Mouse (Mus musculus): ENCODE results near the gene Lin7c.
"Not testable (repeated sequence)": the region's sequence is repeated elsewhere in the genome, so short reads cannot be mapped to it uniquely, and the experiment has no call there.

Gene Lin7c

DNA sequence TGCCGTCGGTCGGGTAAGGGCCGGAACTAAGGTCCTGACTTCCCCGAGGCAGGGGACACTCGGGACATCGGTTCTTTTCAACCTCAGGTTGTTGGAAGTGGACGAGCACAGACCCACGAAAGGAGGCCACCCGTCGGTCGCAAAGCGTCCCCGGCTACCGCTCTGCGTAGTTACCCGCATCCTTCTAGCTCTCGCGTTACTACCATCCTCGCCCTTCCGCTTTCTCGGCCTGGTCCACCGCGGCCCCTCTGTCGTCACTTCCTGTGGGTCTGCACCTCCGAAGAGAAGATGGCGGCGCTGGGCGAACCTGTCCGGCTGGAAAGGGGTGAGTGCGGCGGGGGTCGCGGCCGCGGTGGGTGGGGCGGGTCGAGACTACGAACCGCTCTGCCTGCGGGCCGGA lies at the start of gene Lin7c:
Gene Lin7c, plus strand, starts transcription at position 257 of the 400 bp plus-strand sequence.
- peak; percentile 97 for DNase-seq

DNA sequence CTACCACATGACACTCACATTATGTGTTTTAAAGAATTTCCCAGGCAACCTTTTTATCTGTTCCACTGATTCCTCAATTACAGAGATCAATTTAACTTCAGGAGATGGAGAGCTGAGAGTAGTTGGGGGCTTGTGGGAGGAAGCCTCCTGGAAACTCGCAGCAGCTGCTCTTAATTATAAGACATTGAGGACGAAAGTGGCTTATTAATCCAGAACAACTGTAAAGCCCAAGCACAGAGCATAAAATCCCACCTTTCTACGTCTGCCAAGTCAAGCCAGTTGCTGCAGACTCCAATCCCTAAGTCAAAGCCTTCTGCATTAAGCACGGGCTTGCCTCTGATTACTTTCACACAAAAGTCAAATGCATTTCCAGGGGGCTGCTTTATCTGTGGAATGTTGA lies 44.3 kb upstream of the Lin7c start:
- DNase-seq: no peak

DNA sequence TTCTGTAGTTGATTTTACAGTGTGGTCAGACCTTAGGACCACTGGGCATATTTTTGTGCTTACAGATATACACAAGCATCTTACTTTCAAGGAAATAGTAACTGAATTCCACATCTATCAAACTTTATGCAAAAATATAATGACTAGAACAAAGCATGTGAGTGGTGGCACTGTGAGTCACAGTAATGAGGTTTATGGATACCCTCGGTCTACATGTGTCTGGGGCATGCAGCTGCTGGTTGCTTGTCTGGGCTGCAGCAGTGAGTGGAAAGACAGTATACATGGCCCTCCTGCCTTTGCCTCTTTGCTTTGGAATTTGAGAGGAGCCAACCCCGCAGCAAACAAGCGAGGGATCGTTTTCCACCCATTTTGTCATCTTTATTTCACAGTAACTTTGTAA lies 42.3 kb upstream of the Lin7c start:
- DNase-seq: no peak

DNA sequence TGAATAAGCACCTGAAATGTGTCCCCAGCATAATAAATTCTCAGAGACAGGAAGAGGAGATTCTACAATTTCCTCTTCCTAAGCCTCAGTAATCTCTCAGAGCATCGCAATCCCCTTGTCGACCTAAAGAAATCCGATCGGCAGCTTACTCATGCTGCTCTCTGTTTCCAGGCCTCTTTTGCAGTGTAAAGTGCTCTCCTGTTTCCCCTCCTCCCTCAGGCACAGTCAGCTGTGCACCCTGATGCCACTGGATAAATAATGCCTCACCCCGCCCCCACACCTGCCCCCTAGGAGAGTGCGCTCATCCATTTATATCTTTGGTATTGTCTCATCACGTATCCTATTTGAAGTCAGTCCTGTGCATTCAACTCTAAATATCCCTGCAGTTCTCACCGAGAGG lies 41.9 kb upstream of the Lin7c start:
- no peak for DNase-seq

DNA sequence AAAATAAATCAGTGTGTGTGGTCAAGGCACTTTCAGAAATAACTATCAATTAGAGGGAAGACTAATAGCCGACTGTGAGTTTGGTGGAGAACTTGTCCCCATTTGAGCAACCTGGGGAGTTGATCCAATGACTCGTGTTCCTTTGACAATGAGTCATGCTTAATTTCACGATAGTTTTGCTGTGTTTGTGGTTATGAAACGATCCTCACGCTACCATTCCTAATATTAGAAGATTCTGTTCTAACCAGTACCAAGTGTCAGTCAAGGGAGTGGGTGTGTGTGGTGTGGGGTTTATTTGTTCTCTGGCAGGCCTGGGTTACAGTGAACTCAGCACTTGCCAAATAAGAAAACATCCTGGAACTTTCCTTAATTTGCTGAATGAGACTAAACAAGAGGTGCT lies 35.1 kb upstream of the Lin7c start:
- no peak for DNase-seq

DNA sequence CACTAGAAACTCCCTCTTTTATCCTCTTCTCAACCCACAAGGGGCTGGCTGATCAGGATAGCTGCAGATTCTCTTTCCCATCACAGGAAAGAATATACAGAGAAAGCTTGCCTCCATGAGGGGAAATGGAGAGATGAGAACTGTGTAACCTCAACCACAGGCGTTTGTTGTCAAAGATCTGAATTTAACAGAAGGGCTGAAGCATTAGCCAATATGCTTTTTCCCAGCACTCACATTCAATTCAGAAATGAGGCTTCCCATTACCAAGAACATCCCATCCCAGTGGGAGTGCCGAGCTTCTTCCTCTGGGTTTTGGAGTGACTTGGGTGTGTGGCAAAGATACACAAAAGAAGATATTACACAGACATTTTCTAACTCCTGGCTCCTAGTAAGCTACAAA lies 31.0 kb upstream of the Lin7c start:
- DNase-seq: no peak

DNA sequence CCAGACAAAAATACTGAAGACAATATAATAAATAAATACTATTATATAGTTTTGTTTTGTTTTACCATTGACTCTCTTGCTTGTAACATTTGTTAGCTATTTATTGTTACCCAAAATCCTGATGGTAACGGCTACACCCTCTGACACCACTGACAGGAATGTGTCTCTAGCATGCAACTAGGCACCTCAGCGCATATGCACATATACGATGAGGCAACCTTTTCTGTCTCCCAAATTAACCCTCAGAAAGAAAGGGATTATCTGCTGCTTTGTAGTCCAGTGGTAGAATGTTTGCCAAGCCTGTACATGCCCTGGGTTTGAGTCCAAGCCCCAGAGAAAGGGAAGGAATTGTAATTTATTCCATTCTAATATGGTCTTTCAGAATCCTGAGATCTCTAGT lies 29.8 kb upstream of the Lin7c start:
- DNase-seq: no peak

DNA sequence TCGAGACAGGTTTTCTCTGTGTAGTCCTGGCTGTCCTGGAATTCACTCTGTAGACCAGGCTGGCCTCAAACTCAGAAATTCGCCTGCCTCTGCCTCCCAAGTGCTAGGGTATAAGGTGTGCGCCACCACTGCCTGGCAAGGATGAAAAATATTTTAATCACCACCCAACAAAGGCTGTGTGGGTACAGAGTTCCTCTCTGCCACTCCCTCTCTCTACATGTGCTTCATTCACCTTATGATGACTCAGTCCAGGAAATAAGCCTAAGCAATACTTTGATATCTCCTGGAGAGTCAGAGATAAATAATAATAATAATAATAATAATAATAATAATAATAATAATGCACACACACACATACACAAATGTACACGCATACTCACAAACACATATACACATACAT lies 11.2 kb upstream of the Lin7c start:
- DNase-seq: not testable (repeated sequence)

DNA sequence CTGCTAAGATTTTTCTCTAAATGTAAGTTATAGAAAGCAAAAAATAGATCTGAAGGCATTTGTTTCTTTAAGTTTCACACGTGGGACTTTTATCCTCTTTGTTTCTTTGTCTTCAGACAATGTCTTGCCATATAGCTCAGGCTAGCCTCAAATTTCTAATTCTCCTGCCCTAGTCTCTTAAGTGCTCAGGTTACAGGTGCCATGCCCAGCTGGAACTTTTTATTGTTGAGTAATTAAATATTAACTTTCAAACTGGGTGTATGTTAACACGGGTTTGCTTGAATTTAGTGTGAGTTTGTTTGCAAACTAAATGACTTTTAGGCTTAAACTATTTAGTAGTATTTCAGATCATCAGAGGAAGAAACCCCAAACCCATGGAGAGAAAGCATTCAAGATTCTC lies 9.5 kb upstream of the Lin7c start:
- no peak for DNase-seq

DNA sequence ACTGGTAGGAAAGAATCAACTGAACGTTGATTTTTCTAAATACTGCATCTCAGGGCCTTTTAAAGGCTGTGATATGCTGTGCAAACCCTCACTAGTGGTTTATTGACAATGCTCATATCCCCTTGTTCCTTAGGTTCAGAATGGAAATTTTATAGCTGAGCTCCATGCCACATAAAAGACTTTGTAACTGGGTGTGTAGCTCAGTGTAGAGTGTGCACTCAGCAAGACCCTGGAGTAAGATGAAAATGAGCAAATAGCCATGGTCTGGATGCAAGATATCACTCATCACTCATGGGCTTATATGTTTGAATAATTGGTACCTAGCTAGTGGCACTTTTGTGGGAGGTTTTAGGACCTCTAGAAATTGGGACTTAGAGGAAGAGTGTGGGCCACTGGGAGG lies 9.0 kb upstream of the Lin7c start:
- DNase-seq: no peak

DNA sequence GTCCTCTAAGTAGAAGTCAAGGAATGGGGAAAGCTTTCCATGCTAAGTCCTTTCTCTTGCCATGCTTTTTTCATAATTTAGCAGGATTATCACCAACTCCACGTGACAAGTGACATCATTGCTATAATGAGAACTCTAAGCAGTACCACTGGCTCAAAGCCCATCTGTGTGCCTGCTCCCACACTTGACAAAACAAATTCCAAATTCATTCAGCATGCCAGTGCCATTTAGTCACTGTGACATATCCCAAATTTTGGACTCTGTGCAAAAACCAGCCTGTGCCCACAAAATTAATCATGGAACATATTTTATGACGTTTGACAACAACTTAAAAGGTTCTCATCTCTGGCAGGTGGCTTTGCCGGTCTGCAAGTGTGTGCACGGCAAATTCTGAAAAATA lies 6.5 kb upstream of the Lin7c start:
- DNase-seq: no peak

DNA sequence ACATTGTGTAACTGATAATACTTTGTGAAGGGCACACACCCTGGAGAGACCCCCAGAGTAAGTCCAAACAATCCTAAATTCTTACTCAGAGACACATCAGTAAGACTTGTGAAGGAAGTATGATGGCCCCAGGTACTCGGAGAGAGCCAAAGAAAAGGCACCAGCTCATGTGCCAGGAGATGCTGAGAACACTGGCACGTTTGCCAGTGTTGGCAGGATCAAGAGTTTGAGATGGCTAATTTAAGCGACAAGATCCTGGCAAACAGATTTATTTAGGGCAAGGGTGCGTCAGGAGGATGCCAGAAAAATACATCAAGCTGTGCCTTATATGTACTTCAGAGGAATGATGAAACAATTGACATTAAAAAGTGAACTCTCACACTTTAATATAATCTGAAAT lies 6.1 kb upstream of the Lin7c start:
- no peak for DNase-seq

DNA sequence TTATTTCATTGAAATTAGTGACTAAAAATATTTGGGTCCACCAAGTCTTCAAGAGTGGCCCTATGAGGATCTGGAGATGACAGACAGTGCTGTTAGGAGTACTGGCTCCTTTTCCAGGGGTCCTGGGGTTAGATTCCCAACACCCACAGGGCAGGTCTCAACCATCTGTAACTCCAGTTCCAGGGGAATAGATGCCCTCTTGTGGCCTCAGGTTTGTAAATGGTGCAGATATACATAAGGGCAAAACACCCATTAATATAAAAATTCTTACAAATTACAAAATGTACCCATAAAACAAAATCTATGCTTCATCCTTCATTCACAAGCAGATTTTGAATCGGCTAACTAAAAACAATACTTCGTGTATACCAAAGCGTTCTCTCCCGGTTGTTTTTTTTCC lies 585 bp upstream of the Lin7c start:
- no peak for DNase-seq

DNA sequence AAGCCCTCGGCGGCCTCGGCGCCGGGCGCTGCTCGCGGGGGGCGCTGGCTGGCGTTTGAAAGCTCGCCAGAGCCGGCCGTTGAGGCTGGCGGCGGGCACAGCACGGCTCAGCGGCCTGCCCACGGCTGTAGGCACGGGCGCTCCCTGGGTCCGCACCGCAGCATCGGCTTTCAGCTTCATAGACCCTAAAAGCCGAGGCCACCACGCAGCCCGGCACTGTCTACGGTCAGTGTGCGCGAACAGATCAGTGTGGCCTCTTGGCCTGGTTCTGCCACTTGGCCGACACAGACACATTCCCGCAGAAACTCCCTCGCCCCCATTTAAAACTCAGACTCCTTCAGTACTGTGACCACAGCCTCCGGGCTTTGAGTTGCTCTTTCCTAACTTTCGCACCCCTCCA lies 378 bp downstream of the Lin7c start:
- DNase-seq: peak; percentile 43

DNA sequence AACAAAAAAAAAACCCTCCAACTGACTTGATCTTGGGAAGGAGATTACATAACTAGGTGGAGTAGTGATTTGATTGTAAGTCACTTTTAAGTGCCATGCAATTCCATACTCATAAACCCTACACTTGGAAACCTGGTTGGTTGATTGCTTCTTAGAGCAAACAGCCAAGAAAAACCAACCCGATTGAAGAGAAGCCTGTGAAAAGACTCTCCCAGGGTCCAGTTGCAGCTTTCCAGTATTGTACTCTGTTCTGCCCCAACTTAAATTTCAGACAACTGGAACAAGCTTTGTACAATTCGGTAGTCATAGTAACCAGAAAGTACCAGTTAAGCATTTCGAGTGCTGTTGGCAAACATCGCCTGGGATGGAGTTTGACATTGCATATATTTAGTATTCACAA lies 818 bp downstream of the Lin7c start:
- DNase-seq: no peak

DNA sequence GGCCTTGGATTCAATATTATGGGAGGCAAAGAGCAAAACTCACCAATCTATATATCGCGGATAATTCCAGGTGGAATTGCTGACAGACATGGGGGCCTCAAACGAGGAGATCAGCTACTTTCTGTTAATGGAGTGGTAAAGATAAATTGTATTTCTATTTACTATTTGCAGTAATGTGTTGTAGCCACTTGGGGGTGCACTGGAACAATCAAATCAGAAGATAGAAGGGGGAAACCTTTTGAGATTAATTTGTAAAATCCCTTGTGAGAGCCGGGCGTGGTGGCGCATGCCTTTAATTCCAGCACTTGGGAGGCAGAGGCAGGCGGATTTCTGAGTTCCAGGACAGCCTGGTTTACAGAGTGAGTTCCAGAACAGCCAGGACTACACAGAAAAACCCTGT lies 5.7 kb downstream of the Lin7c start:
- no peak for DNase-seq

DNA sequence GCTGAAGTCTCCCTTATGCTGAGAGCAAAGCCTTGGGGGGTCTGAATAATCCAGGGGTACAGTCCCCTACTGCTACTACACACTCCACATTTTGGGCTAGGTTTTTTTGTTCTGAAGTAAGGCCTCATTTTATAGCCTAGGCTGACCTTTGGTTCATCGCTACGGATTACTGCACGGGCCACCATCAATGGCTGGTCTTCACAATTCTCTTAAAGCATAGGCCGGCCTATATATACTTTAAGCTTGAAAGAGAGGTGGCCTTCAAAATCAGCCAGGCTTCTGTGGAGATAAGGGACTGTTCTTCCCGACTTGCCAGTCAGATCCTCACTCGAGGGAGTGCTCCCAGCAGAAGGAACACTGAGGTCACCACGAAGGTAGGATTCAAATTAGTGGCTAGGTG lies 12.2 kb downstream of the Lin7c start:
- no peak for DNase-seq

DNA sequence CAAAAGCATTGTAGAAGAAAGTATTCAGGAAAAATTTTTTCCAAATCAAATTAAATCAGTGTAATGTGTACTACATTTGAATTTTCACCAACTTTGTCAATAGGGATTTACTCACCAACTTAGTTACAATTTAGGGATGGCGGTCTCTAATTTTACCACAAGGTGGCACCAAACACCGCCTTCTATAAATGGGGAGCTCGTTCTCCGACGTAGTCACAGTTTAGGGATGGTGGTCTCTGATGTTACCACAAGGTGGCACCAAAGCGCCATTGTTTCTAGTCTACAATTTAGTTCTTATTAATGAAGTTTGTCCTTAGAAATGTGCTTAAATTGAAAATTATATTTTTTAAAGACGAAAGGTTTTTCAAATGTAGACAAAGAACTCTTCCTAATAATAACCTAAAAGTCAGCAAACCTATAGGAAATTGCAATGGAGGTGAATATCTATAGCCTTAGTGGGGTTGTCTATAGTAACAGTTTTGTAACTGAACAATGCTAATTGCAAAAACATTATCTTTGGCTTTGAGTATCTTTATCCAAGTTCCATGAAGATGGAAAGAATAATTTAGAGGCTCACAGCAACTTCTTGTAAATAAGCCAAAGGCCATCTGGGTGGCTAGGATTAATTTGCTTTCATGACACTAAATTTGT lies 13.6 kb downstream of the Lin7c start:
- DNase-seq: peak; percentile 92

DNA sequence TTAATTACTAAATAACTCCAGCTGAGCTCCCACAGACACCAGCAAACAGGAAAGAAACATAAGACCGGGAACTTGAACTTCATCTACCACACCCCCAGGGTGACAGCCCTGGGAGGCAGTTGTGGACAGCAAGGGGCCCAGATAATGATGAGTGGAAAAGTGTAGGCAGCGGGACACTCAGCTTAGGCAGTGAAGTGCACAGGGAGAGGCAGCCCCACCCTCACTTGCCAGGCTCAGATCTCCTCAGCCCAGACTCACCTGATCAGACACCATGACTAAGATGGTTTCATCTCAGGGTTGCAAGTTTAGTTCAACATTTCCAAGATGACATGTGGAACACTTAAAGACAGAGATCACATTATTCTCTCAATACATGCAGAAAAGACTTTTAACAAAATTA lies 18.5 kb downstream of the Lin7c start:
- DNase-seq: no peak

DNA sequence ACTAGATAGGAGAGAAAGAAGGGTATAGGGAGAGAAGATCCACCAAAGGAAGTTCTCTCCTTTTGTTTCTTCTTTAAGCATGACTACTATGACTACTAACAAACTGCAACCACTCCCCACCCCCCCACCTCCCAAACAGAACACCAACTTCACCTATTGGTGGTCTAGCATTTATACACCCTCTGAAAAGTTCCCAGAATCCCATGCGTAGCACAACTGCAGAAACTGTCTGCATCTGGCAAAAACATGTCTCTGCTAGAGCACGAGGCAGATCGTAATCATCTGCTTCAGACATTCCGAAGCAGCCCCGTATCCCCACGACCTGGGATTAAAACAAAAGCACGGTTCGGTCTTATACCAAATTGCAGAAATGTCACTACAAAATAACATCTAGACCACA lies 21.6 kb downstream of the Lin7c start:
- DNase-seq: no peak

DNA sequence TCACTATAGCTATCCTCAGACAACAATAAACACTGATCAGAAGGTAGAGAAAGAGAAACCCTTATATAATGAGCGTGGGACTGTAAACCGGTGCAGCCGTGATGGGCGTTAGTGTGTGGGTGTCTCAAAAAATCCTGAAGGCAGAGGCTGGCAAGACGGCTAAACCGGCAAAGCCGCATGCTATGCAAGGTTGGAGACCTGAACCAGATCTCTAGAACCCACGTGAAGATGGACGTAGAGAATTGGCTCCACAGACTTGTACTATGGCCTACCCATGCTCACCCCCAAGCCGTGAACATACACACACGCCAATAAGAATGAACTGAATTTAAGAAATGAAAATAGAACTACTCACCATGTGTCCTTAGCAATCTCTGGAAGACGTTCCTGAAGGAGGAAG lies 22.1 kb downstream of the Lin7c start:
- no peak for DNase-seq

DNA sequence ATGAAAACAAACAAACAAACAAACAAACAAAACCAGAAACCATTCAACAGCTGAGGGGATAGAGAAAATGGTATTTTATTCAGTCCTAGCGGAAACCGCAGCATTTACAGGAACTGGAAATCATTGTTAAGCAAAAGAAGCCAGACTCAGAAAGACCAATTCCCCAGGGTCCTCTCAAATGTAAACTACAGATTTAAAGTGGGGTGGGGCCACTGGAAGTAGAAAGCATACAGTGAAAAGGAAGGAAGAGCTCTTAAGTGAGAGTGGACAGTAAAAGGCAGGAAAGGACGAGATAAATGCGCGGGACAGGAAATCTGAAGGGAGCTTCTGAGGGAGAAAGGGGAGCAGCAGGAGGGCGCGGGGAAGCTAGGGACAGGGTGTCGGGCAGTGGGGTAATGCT lies 22.6 kb downstream of the Lin7c start:
- no peak for DNase-seq

DNA sequence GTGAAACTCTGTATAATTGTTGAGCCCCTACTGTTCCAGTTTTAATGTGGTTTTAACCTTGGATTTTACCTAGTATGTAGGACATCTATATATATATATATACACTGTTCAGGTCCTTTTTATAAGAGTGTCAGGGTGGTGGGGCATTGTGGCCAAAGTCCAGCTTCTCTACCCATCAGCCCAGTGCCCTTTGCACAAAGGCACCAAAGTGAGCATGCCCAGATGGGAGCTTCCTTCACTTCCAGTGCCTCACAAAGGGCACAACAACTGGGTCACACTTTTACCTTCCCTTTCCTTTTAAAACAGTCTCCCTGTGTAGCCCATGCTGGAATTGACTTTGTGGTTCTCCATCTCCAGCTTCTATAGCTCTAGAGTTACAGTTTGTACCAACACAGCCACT lies 23.9 kb downstream of the Lin7c start:
- no peak for DNase-seq

DNA sequence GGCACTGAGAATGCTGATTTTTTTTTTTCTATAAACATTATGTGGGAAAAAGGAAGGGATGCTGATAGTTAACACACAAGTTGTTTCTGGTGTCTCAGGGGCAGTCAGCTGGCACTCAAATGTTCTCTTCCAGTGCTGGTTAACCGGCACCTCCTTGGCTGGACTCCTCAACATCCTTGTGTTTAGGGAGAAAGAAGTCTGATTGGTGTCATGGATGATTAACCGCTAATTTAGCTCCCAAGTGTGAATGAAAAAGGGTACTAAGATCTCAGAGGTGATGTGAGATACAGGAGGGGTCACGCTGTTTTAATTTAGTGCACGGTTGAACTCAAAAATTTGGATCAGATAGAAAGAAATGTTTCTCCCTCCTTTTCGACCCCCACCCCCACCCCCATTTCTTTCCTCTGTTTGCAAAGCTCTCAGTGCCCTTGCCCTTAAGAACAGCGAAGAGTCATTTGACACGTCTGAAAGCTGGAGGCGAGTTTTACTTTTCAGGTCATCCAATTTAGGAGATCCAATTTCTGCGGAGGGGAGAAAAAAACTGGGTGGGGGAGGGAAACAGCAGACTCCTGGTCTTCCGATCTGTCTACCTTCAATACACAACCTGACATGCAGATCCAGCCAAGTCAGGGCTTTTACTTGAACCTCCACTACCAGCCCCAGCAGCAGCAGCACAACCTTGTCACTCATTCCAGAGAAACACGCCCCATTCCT lies 26.3 kb downstream of the Lin7c start:
- DNase-seq: no peak
